Mouse (Mus musculus): Measurements from ENCODE around the gene Tollip.

- TF ChIP-seq EP300 (IDR thresholded peaks at IDR 0.05; ENCODE audit: low read depth), result no peak
- no peak for TF ChIP-seq CTCF (IDR thresholded peaks at IDR 0.05; ENCODE audit: low read depth)
Measured at GRCm38 (mm10) chr7:141838779-141839178, 79.5 kb downstream of the Tollip start, which contains the start of gene Muc5b.

All from heart, postnatal 0 days (tissue).